Mouse (Mus musculus) left cerebral cortex, postnatal 4 days (tissue): ENCODE measurements around the gene Mat2a. TPM values are rescaled to one million over a fixed set of nuclear protein-coding genes. Genes with fewer than 3 reads are reported as not detected.
"Not testable (repeated sequence)": the region's sequence is repeated elsewhere in the genome, so short reads cannot be mapped to it uniquely, and the experiment has no call there.

Source experiments
- DNase-seq: peaks from one replicate; pipeline ENCODE4 v3.0.0-alpha.2; 2022
- intact Hi-C: fragments of 180-260 bp; cut with DNase I; formaldehyde crosslinking; loops from one replicate; pipeline ENCODE4 v1.15.1; 2025
- total RNA-seq, 2 experiments: library from RNA; stranded (reverse); gene quantifications; 2 replicates each; pipeline ENCODE4 v1.2.3; 2021

Gene Mat2a
- total RNA-seq, 2 experiments from 2014 or later, result 184 to 193 TPM

DNA sequence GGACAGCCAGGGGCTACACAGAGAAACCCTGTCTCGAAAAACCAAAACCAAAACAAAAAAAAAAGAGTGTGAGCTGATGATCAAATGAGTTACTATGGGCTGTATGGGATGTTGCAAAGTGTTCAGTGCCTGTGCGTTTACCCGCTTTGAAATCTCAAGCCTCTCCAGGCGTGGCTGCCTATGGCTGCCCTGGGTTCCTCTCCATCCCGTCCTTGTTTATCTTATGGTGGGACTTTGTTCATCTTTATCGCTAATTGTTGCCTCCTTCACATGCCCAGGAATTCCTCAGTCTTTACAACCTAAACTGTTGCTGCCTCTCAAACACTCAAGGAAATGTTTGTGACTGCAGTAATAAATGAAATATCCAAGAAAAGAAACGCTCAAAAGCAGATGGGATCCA is 19.1 kb upstream of the Mat2a start:
- no peak for DNase-seq
- intact Hi-C loops, result no loop called here

- intact Hi-C loops, result no loop called here
- DNase-seq, result no peak
Measured at GRCm38 (mm10) chr6:72456567-72456966, 17.2 kb upstream of the Mat2a start.

DNA sequence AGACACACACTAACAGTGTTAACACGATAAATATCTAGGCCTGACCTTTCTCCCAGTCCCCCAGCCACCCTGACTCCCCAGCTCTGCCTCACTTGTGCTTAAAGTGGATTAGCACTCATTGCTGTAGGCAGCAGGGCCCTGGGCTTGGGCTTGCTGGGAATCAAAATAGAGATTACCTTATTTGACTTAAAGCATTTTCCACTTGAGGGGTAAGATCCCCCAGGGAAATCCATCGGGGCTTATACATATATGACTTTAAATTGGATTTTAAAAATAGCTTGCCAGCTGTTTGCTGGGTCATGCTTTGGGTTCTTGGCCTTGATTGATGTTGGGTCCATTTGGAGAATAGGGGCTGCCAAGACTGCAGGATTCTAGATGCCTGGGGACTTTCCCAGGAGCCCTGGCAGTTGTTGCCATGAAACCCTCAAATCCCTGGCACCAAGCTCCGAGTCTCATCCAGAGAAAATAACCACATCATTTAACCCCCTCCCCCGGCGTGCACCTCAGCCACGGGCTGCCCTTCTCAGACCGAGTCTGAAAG is 15.5 kb upstream of the Mat2a start:
- peak; percentile 63 for DNase-seq
- intact Hi-C loops, result no loop called here

DNA sequence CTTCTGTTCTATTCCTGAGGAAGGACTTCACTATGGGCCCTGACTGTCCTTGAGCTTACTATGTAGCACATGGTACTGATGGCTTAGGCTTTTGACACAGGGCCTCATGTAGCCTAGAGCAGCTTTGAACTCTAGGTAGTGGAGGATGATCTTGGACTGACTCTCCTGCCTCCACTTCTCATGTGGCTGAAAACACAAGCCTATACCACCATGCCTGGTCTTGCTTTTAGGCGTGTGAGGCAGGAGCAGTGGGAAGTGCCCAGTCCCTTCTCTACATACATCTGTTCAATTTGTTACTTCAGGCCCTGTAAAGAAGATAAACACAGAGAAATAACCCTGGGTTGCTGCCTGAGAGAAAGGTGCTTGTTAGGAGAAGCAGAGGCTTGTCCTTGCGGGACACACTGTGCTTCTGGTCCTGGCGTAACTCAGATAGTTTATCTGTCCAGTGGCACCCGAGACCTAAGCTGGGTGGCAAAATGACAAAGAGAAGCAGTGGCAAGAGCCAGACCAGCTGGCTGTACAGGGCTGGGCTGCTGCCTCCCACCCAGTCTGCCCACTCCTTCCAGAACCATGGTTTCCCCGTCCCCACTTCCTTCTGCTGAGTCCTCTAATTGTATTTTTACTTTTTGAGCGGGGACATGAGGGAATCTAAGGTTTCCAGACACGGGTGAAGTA is 14.9 kb upstream of the Mat2a start:
- intact Hi-C loops, result no loop called here
- DNase-seq, result peak; percentile 31

DNA sequence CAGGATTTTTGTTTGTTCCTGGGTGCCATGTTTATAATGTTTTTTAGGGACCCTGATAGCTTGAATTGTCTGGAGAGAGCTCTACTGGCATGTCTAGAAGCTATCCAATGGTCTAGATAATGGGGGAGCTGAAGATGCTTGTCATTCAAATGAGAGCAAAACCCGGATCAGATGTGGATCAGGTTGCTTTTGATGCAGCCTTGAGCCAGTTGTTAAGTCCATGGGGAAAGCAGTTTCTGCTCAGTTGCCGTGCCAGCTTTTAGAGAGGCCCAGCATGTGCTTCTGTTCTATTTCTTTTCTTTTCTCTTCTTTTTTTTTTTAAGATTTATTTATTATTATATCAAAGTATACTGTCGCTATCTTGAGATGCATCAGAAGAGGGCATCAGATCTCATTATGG is 14.2 kb upstream of the Mat2a start:
- intact Hi-C loops, result no loop called here
- no peak for DNase-seq

GRCm38 (mm10) chr6:72452329-72452728 is 13.0 kb upstream of the Mat2a start:
- DNase-seq, result no peak

GRCm38 (mm10) chr6:72451778-72452177 is 12.4 kb upstream of the Mat2a start:
- intact Hi-C loops, DNase-seq: not testable (repeated sequence)

More at GRCm38 (mm10) chr6:72452329-72452728, 13.0 kb upstream of the Mat2a start:
- intact Hi-C loops, result no loop called here

GRCm38 (mm10) chr6:72447487-72447886 is 8.1 kb upstream of the Mat2a start:
- intact Hi-C loops, result no loop called here
- DNase-seq, result no peak

- DNase-seq, result no peak
Measured at GRCm38 (mm10) chr6:72445011-72445410, 5.7 kb upstream of the Mat2a start.

GRCm38 (mm10) chr6:72442921-72443604 is 3.7 kb upstream of the Mat2a start:
- DNase-seq, result no peak
- intact Hi-C loops, result no loop called here

More at GRCm38 (mm10) chr6:72445011-72445410, 5.7 kb upstream of the Mat2a start:
- intact Hi-C loops, result no loop called here

- DNase-seq, result peak; percentile 17
Measured at GRCm38 (mm10) chr6:72440186-72440990, 1.0 kb upstream of the Mat2a start.

DNA sequence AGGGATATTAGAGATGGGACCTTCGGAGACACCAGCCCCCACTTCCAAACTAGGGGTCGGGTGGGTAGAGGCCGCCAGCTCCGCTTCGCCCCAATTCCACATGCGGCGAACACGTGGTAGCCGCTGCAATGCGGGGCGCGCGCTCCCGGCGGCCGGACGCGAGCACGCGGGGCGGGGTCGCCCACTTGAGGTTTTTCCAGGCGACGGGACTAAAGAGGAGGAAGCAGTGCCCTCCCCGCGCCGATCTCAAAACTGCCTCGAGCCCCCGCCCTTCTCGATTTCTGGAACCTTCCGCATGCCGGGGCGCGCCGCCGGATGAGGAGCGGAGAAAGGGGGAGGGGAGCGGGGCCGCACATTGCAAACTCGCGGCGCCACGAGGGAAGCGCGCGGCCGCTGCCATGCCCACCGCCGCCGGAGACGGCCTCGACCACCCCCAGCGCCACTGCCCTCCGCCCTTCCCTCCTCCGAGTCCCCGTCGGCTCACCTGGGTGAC is 450 bp downstream of the Mat2a start:
- peak; percentile 92 for DNase-seq
- intact Hi-C loops, result loop anchor here (5.0 kb wide), 1 partner anchor 78 kb away; no protein-coding TSS in a partner anchor

More at GRCm38 (mm10) chr6:72440186-72440990, 1.0 kb upstream of the Mat2a start:
- intact Hi-C loops, result no loop called here

DNA sequence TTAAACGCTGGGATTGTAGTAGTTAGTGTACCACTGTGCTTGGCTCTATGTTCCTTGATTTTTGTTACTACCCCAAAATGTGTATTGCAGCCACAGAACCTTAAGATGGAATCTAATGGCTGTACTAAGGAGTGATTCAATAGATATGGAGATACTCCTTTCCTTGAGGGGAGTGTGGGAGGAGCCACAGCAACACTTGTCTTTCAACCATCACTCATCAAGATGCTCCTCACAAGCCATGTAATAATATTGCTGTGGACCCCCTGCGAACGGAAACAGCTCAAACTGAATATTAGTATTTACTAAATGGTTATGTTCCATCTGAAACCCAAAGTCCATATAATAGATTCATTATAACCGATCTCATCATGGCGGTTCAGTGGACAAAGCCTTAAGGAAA is 1.1 kb downstream of the Mat2a start:
- DNase-seq, result no peak
- intact Hi-C loops, result loop anchor here (5.0 kb wide), 1 partner anchor 79 kb away; no protein-coding TSS in a partner anchor

GRCm38 (mm10) chr6:72432153-72432552 is 7.2 kb downstream of the Mat2a start:
- DNase-seq, result no peak
- intact Hi-C loops, result no loop called here

GRCm38 (mm10) chr6:72430989-72431921 is 8.1 kb downstream of the Mat2a start:
- DNase-seq, result no peak
- intact Hi-C loops, result no loop called here

DNA sequence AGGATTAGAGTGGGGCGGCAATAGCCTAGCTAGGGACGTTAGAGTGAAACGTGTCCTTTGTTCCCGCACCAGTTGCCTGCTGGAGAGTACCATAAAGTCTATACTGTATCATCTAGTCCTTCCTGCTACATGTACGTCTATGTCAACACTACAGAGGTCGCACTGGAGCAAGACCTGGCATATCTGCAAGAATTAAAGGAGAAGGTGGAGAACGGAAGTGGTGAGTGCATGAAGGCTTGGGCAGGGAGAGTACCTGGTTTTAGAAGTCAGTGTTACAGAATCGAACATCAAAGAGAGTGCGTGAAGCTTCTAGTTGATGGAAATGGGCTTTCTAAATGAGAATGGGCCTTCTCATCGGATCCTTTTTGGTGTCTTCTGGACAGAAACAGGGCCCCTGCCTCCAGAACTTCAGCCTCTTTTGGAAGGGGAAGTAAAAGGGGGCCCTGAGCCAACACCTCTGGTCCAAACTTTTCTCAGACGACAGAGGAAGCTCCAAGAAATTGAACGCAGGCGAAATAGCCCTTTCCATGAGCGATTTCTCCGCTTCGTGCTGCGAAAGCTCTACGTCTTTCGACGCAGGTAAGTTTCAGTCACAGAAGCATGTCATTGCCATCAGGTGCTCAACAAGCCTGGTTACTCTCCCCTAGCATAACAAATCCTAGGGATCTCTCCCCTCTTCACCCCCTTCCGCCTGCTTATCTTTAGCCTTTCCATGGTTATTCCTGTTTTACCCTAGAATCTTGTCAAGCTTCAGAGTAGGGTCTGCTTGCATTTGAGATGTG is 10.1 kb downstream of the Mat2a start:
- intact Hi-C loops, result loop anchor here (2.0 kb wide), 1 partner anchor 106 kb away; no protein-coding TSS in a partner anchor
- DNase-seq, result no peak

DNA sequence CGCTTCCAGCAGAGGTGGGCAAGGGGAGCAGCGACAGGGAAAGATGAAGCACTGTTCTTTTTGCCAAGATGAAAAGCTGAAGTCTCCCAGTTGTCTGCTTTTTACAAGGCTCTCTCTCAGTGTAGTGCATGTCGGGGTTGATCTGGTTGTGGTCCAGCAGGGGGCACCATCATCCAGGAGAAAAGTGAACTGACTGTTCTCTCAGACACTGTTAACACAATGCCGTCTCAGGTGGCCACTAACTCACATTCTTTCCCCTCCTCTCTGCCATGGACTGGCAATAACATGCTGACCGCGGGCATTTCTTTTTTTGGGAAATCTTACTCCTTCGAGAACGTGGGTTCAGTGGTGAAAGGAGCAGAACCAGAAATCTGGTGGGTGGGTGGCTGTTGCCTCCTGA is 11.3 kb downstream of the Mat2a start:
- intact Hi-C loops, result loop anchor here (2.0 kb wide), 1 partner anchor 107 kb away; no protein-coding TSS in a partner anchor
- peak; percentile 78 for DNase-seq

- intact Hi-C loops, result no loop called here
- DNase-seq, result no peak
Measured at GRCm38 (mm10) chr6:72425646-72426045, 13.7 kb downstream of the Mat2a start.

DNA sequence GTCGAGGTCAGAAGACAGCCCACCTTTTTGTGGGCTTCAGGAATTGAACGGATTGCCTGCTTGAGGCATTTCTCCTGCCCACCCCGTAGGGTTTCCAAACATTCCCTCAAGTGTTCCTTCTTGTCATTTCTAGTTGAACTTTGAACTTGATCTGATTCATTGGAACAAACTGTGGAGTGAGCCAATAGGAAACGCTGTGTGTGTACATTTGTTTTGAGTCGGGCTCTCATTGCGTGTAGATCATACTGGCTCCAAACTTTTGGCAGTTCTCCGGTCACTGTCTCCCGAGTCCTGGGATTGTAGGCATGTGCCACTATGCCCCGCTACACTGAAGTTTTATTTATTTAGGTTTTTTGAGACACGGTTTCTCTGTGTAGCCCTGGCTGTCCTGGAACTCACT is 18.5 kb downstream of the Mat2a start:
- no peak for DNase-seq
- intact Hi-C loops, result no loop called here
